17 mouse cellular contexts compared by ENCODE assay signal in genomic region chr13:37282515-37282914, GRCm38 (mm10).
DNase-seq lines count a peak whose midpoint lies in the region.
"Had no signal": no experiment of that assay in that cellular context is flagged by ENCODE, and none has a peak within 500 bp of the region (broad histone marks: within the 10 kb centered on the region; RNA-seq: fewer than 3 reads in every experiment).

No protein-coding gene starts in this region.

- H3K4me1 ChIP-seq in hindbrain, embryonic 10.5 days (replicated peaks), result no peaks in the 10 kb centered on the region
- H3K4me1 ChIP-seq: embryonic facial prominence, embryonic 13.5 days; forebrain, embryonic 12.5 days; intestine, embryonic 15.5 days had no signal

- no peak overlapping the region for H3K27ac ChIP-seq in hindbrain, embryonic 10.5 days
- H3K27ac ChIP-seq: embryonic facial prominence, embryonic 13.5 days; forebrain, embryonic 12.5 days; hindbrain, embryonic 14.5 days; intestine, embryonic 15.5 days had no signal

- intact Hi-C loops in heart, postnatal 36 days (cut with DNase I), result no loop called here

- H3K27me3 ChIP-seq in hindbrain, embryonic 10.5 days (ENCODE audit: insufficient read depth, poor library complexity, severe bottlenecking), result no peaks in the 10 kb centered on the region
- H3K27me3 ChIP-seq: embryonic facial prominence, embryonic 13.5 days; intestine, embryonic 15.5 days had no signal

- H3K4me3 ChIP-seq in hindbrain, embryonic 10.5 days, result no peak overlapping the region
- H3K4me3 ChIP-seq: embryonic facial prominence, embryonic 13.5 days; forebrain, embryonic 12.5 days; intestine, embryonic 15.5 days had no signal

- DNase-seq in heart, adult 9 months (ENCODE audit: low spot score in 2 of 2), result peak; percentile 14 to 27
- no peak for DNase-seq in heart, postnatal 36 days
- DNase-seq in lung, postnatal 14 days, result peak; percentile 13
- DNase-seq in lung, adult 18-20 months, result no peak
- DNase-seq in heart, postnatal 4 days, result peak; percentile 12
- DNase-seq in adrenal gland, postnatal 10 days, result no peak
- no peak for DNase-seq in hindbrain, embryonic 10.5 days (ENCODE audit: low spot score)
- DNase-seq: adrenal gland, adult 8-10 months; cerebellum, adult 11 months; cerebellum, adult 8-10 months; cerebellum, postnatal 25 days; gastrocnemius, postnatal 10 days; kidney, adult 18-20 months had no signal

- no peaks in the 10 kb centered on the region for H3K36me3 ChIP-seq in hindbrain, embryonic 10.5 days
- H3K36me3 ChIP-seq: embryonic facial prominence, embryonic 13.5 days; forebrain, embryonic 12.5 days; intestine, embryonic 15.5 days had no signal

- WGBS in hindbrain, embryonic 10.5 days, result 89% methylated on average over 5 of the region's 5 CpGs

- no peaks in the 10 kb centered on the region for H3K9me3 ChIP-seq in hindbrain, embryonic 10.5 days
- H3K9me3 ChIP-seq: embryonic facial prominence, embryonic 13.5 days; forebrain, embryonic 12.5 days; intestine, embryonic 15.5 days had no signal

Comparison
In these comparisons a context has a peak if more than half of its experiments do, and no peak if none do; other contexts are left out.
1. DNase-seq: peak in heart, adult 9 months (2 of 2), lung, postnatal 14 days (single experiment) and heart, postnatal 4 days (single experiment); none in heart, postnatal 36 days (0 of 2), lung, adult 18-20 months (0 of 2), adrenal gland, postnatal 10 days (single experiment) and hindbrain, embryonic 10.5 days (single experiment).